In genomic region chr6:97718184-97718910, GRCm38 (mm10) we compare ENCODE assay signal across 18 mouse cellular contexts.
DNase-seq lines count a peak whose midpoint lies in the region; ATAC-seq and TF ChIP-seq lines count a peak whose summit lies in the region.
"Had no signal": no experiment of that assay in that cellular context is flagged by ENCODE, and none has a peak within 500 bp of the region (broad histone marks: within the 10 kb centered on the region; RNA-seq: fewer than 3 reads in every experiment).

No protein-coding gene starts in this region.

- H3K4me3 ChIP-seq in kidney, postnatal 0 days (replicated peaks; ENCODE audit: low read depth, low read length) = no peak overlapping the region
- H3K4me3 ChIP-seq in neural tube, embryonic 11.5 days (ENCODE audit: low read depth, low read length) = no peak overlapping the region
- H3K4me3 ChIP-seq: intestine, embryonic 15.5 days; liver, embryonic 13.5 days; neural tube, embryonic 12.5 days had no signal

- peak; percentile 34 for DNase-seq in kidney, postnatal 0 days (ENCODE audit: low spot score)
- no peak for DNase-seq in kidney, postnatal 36 days
- DNase-seq in neural tube, embryonic 11.5 days (ENCODE audit: low spot score) = no peak
- no peak for DNase-seq in neural tube, embryonic 10.5 days (ENCODE audit: extremely low spot score, low spot score)
- peak; percentile 55 for DNase-seq in ZHBTc4 (ENCODE audit: low read depth, low spot score)
- DNase-seq in retina, embryonic 14.5 days (ENCODE audit: low spot score) = no peak
- DNase-seq in kidney, adult 11 months = no peak
- DNase-seq: adrenal gland, postnatal 25 days; cerebellum, postnatal 25 days; gastrocnemius, postnatal 10 days; liver, embryonic 13.5 days; lung, postnatal 14 days; retina, postnatal 1 day; thymus, adult 2 months had no signal

- H3K4me2 ChIP-seq in kidney, postnatal 0 days (ENCODE audit: low read length) = no peak overlapping the region
- H3K4me2 ChIP-seq in neural tube, embryonic 11.5 days (ENCODE audit: low read depth) = no peak overlapping the region
- H3K4me2 ChIP-seq: heart, embryonic 11.5 days; intestine, embryonic 15.5 days; liver, embryonic 13.5 days; neural tube, embryonic 12.5 days had no signal

- no peaks in the 10 kb centered on the region for H3K9me3 ChIP-seq in kidney, postnatal 0 days (replicated peaks; ENCODE audit: low read length)
- H3K9me3 ChIP-seq in neural tube, embryonic 11.5 days (ENCODE audit: control insufficient read depth, low read length) = no peaks in the 10 kb centered on the region
- H3K9me3 ChIP-seq: intestine, embryonic 15.5 days had no signal

- no peak overlapping the region for H3K9ac ChIP-seq in kidney, postnatal 0 days (ENCODE audit: low read depth, low read length)
- no peak overlapping the region for H3K9ac ChIP-seq in neural tube, embryonic 11.5 days (ENCODE audit: low read length)
- H3K9ac ChIP-seq: intestine, embryonic 15.5 days; liver, embryonic 13.5 days; neural tube, embryonic 12.5 days had no signal

- WGBS in kidney, postnatal 0 days = 47% methylated on average over 6 of the region's 6 CpGs
- WGBS in neural tube, embryonic 11.5 days = 37% methylated on average over 6 of the region's 6 CpGs

- H3K27me3 ChIP-seq in kidney, postnatal 0 days (ENCODE audit: insufficient read depth, low read length) = no peaks in the 10 kb centered on the region
- H3K27me3 ChIP-seq in neural tube, embryonic 11.5 days (ENCODE audit: control insufficient read depth, insufficient read depth, low read length) = no peaks in the 10 kb centered on the region
- H3K27me3 ChIP-seq: CH12.LX; intestine, embryonic 15.5 days; liver, embryonic 13.5 days; neural tube, embryonic 12.5 days had no signal

- 0 out of 2 replicates have a peak, but pooled peaks cover 4% of the 10 kb centered on the region for H3K4me1 ChIP-seq in kidney, postnatal 0 days (replicated peaks; ENCODE audit: insufficient read depth, low read length)
- H3K4me1 ChIP-seq in neural tube, embryonic 11.5 days (ENCODE audit: control insufficient read depth, insufficient read depth, low read length) = no peaks in the 10 kb centered on the region
- H3K4me1 ChIP-seq: intestine, embryonic 15.5 days; liver, embryonic 13.5 days had no signal

- no peak for TF ChIP-seq CTCF in kidney, postnatal 0 days (IDR thresholded peaks at IDR 0.05; ENCODE audit: low read depth)

- no peaks in the 10 kb centered on the region for H3K36me3 ChIP-seq in kidney, postnatal 0 days (ENCODE audit: insufficient read depth, low read length)
- H3K36me3 ChIP-seq in neural tube, embryonic 11.5 days (ENCODE audit: control insufficient read depth, insufficient read depth, low read length) = no peaks in the 10 kb centered on the region
- H3K36me3 ChIP-seq: intestine, embryonic 15.5 days; liver, embryonic 13.5 days; neural tube, embryonic 12.5 days had no signal

- no peak overlapping the region for H3K27ac ChIP-seq in kidney, postnatal 0 days
- peak overlapping the region; percentile 10; the same call in 1 of the 2 replicates for H3K27ac ChIP-seq in neural tube, embryonic 11.5 days (ENCODE audit: low read depth, low read length)
- H3K27ac ChIP-seq: intestine, embryonic 15.5 days; liver, embryonic 13.5 days; neural tube, embryonic 12.5 days had no signal

- no peak for ATAC-seq in kidney, postnatal 0 days (replicated peaks; ENCODE audit: low FRiP score, low read depth)
- no peak for ATAC-seq in neural tube, embryonic 11.5 days (ENCODE audit: insufficient read depth, low FRiP score, low TSS enrichment)
- ATAC-seq: intestine, embryonic 15.5 days had no signal

Comparison
In these comparisons a context has a peak if more than half of its experiments do, and no peak if none do; other contexts are left out.
1. DNase-seq: peak in kidney, postnatal 0 days (single experiment) and ZHBTc4 (single experiment); none in kidney, postnatal 36 days (0 of 2), neural tube, embryonic 11.5 days (single experiment), neural tube, embryonic 10.5 days (single experiment), retina, embryonic 14.5 days (single experiment) and kidney, adult 11 months (single experiment).